Mouse (Mus musculus): ENCODE data around the gene Zfp358. TPM values are rescaled to one million over a fixed set of nuclear protein-coding genes. Genes with fewer than 3 reads are reported as not detected.

The Zfp358 gene
- polyA plus RNA-seq, 1 experiment = 76.7 TPM

GRCm38 (mm10) chr8:3495578-3496427, 2.9 kb downstream of the Zfp358 start:
- TF ChIP-seq CTCF (IDR thresholded peaks at IDR 0.05; ENCODE audit: borderline replicate concordance, control insufficient read depth, extremely low read depth, insufficient read depth, low read length, poor library complexity) (no peak), POLR2A (IDR thresholded peaks at IDR 0.05; ENCODE audit: control insufficient read depth, extremely low read depth, insufficient read depth, low read length, poor library complexity) (no peak)
- peaks cover 9% of the 10 kb centered on the region for H3K4me1 ChIP-seq (replicated peaks; ENCODE audit: control insufficient read depth, insufficient read depth, low read length)
- H3K27me3 ChIP-seq (ENCODE audit: control insufficient read depth, insufficient read depth, low read length) = no peaks in the 10 kb centered on the region
- no peak overlapping the region for H3K27ac ChIP-seq (ENCODE audit: control insufficient read depth, insufficient read depth, low read length)
- no peak for DNase-seq
- H3K36me3 ChIP-seq (ENCODE audit: control insufficient read depth, insufficient read depth, low read length) = no peaks in the 10 kb centered on the region
- H3K4me3 ChIP-seq (ENCODE audit: control insufficient read depth, insufficient read depth, low read length) = no peak overlapping the region
- 97% methylated on average over 44 of the region's 44 CpGs for WGBS

DNA sequence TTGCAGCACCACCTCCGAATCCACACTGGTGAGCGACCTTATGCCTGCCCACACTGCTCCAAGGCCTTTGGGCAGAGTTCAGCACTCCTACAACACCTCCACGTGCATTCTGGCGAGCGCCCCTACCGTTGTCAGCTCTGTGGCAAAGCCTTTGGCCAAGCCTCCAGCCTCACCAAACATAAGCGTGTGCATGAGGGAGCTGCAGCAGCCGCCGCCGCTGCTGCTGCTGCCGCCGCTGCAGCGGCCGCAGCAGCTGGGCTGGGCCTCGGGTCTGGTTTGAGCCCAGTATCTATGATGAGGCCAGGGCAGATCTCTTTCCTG, 3.5 kb downstream of the Zfp358 start:
- 96% methylated on average over 15 of the region's 15 CpGs for WGBS
- Histone ChIP-seq H3K36me3 (ENCODE audit: control insufficient read depth, insufficient read depth, low read length) (no peaks in the 10 kb centered on the region), H3K4me3 (ENCODE audit: control insufficient read depth, insufficient read depth, low read length) (no peak overlapping the region), H3K27ac (ENCODE audit: control insufficient read depth, insufficient read depth, low read length) (no peak overlapping the region), H3K4me1 (replicated peaks; ENCODE audit: control insufficient read depth, insufficient read depth, low read length) (peaks cover 10% of the 10 kb centered on the region), H3K27me3 (ENCODE audit: control insufficient read depth, insufficient read depth, low read length) (no peaks in the 10 kb centered on the region)
- no peak for TF ChIP-seq CTCF (IDR thresholded peaks at IDR 0.05; ENCODE audit: borderline replicate concordance, control insufficient read depth, extremely low read depth, insufficient read depth, low read length, poor library complexity)
- TF ChIP-seq POLR2A (IDR thresholded peaks at IDR 0.05; ENCODE audit: control insufficient read depth, extremely low read depth, insufficient read depth, low read length, poor library complexity) = no peak
- no peak for DNase-seq

GRCm38 (mm10) chr8:3498583-3498982, 5.6 kb downstream of the Zfp358 start:
- Histone ChIP-seq H3K36me3 (ENCODE audit: control insufficient read depth, insufficient read depth, low read length) (no peaks in the 10 kb centered on the region), H3K4me3 (ENCODE audit: control insufficient read depth, insufficient read depth, low read length) (no peak overlapping the region), H3K27ac (ENCODE audit: control insufficient read depth, insufficient read depth, low read length) (no peak overlapping the region), H3K4me1 (replicated peaks; ENCODE audit: control insufficient read depth, insufficient read depth, low read length) (peaks cover 7% of the 10 kb centered on the region), H3K27me3 (ENCODE audit: control insufficient read depth, insufficient read depth, low read length) (no peaks in the 10 kb centered on the region)
- 90% methylated on average over 3 of the region's 3 CpGs for WGBS
- DNase-seq = no peak
- TF ChIP-seq POLR2A (IDR thresholded peaks at IDR 0.05; ENCODE audit: control insufficient read depth, extremely low read depth, insufficient read depth, low read length, poor library complexity) (no peak), CTCF (IDR thresholded peaks at IDR 0.05; ENCODE audit: borderline replicate concordance, control insufficient read depth, extremely low read depth, insufficient read depth, low read length, poor library complexity) (no peak)

DNA sequence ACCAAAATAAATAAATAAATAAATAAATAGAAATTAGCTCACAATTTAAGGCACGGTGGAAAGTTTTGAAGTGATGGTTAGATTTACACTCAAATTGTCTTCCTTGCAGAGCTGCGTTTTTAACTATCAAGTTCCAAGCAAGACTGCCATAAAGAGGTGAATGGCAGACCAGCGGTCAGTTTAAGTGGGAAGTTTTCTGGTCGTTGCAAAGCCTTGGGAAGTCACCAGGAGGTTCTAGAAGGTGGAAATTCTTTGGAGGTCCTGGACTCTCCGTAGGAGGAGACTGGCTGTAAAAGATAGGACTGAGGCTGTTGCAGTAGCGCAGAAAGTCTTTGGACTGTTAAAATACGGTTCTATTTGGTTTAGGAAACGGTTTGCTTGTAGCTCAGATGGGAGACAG, 6.8 kb downstream of the Zfp358 start:
- no peak for DNase-seq
- Histone ChIP-seq H3K4me1 (replicated peaks; ENCODE audit: control insufficient read depth, insufficient read depth, low read length) (peaks cover 2% of the 10 kb centered on the region; the same call in 1 of the 2 replicates), H3K36me3 (ENCODE audit: control insufficient read depth, insufficient read depth, low read length) (no peaks in the 10 kb centered on the region), H3K4me3 (ENCODE audit: control insufficient read depth, insufficient read depth, low read length) (peak overlapping the region; percentile 72), H3K27ac (ENCODE audit: control insufficient read depth, insufficient read depth, low read length) (peak overlapping the region; percentile 15), H3K27me3 (ENCODE audit: control insufficient read depth, insufficient read depth, low read length) (no peaks in the 10 kb centered on the region)
- TF ChIP-seq CTCF (IDR thresholded peaks at IDR 0.05; ENCODE audit: borderline replicate concordance, control insufficient read depth, extremely low read depth, insufficient read depth, low read length, poor library complexity) (no peak), POLR2A (IDR thresholded peaks at IDR 0.05; ENCODE audit: control insufficient read depth, extremely low read depth, insufficient read depth, low read length, poor library complexity) (no peak)
- 2% methylated on average over 8 of the region's 8 CpGs for WGBS

- DNase-seq = peak; percentile 99
- Histone ChIP-seq H3K4me3 (ENCODE audit: control insufficient read depth, insufficient read depth, low read length) (peak within 1 kb of the TSS; percentile 72), H3K4me1 (replicated peaks; ENCODE audit: control insufficient read depth, insufficient read depth, low read length) (peaks cover 2% of the 10 kb centered on the region; the same call in 1 of the 2 replicates), H3K27me3 (ENCODE audit: control insufficient read depth, insufficient read depth, low read length) (no peaks in the 10 kb centered on the region), H3K27ac (ENCODE audit: control insufficient read depth, insufficient read depth, low read length) (peak within 1 kb of the TSS; percentile 15), H3K36me3 (ENCODE audit: control insufficient read depth, insufficient read depth, low read length) (no peaks in the 10 kb centered on the region)
- TF ChIP-seq POLR2A (IDR thresholded peaks at IDR 0.05; ENCODE audit: control insufficient read depth, extremely low read depth, insufficient read depth, low read length, poor library complexity) (peak; percentile 79), CTCF (IDR thresholded peaks at IDR 0.05; ENCODE audit: borderline replicate concordance, control insufficient read depth, extremely low read depth, insufficient read depth, low read length, poor library complexity) (0 out of 2 replicates have a peak, but pooled peaks have one; percentile 55)
- under 1% methylated on average over 70 of the region's 70 CpGs for WGBS
Observed at GRCm38 (mm10) chr8:3500235-3501090, 7.5 kb downstream of the Zfp358 start, which contains the start of gene Mcoln1. Gene Mcoln1 (plus strand): TSS chr8:3500457.

GRCm38 (mm10) chr8:3502217-3502616, 9.3 kb downstream of the Zfp358 start:
- Histone ChIP-seq H3K27ac (ENCODE audit: control insufficient read depth, insufficient read depth, low read length) (no peak overlapping the region), H3K27me3 (ENCODE audit: control insufficient read depth, insufficient read depth, low read length) (no peaks in the 10 kb centered on the region), H3K36me3 (ENCODE audit: control insufficient read depth, insufficient read depth, low read length) (0 out of 2 replicates have a peak, but pooled peaks cover 3% of the 10 kb centered on the region), H3K4me1 (replicated peaks; ENCODE audit: control insufficient read depth, insufficient read depth, low read length) (peaks cover 2% of the 10 kb centered on the region; the same call in 1 of the 2 replicates), H3K4me3 (ENCODE audit: control insufficient read depth, insufficient read depth, low read length) (no peak overlapping the region)
- DNase-seq = no peak
- TF ChIP-seq CTCF (IDR thresholded peaks at IDR 0.05; ENCODE audit: borderline replicate concordance, control insufficient read depth, extremely low read depth, insufficient read depth, low read length, poor library complexity) (no peak), POLR2A (IDR thresholded peaks at IDR 0.05; ENCODE audit: control insufficient read depth, extremely low read depth, insufficient read depth, low read length, poor library complexity) (no peak)
- WGBS = 62% methylated on average over 4 of the region's 4 CpGs

Measured in thymus, adult 2 months (tissue).